Mouse (Mus musculus) brain, adult 2 months (tissue): Measurements from ENCODE around the gene Prr23a2.

Experiments used
- DNase-seq: peaks from one replicate; pipeline ENCODE4 v3.0.0; 2011; ENCODE audit warnings: low read depth, low spot score

The Prr23a2 gene

DNA sequence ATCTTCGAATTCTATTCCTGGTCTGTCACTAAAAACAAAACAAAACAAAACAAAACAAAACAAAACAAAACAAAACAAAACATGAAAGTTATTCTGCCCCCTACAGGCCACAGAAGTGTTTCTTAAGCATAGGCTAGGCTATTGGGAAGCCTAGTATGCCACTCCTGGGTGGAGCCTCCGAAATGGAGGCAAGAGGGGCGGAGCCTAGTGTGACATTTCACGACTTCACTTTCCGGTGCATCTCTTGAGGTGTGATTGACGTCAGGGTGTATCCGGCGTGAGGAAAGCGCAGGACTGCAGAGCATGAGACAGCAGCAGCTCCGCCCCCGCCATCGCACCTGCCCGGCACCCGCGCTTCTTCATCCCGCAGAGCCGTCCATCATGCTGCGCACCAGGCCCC lies at the start of gene Prr23a2:
Gene Prr23a2, plus strand, starts transcription at position 285 of the 400 bp plus-strand sequence.
- DNase-seq = no peak

- DNase-seq = no peak
Measured at GRCm38 (mm10) chr9:98807631-98808030, 48.7 kb upstream of the Prr23a2 start.

DNA sequence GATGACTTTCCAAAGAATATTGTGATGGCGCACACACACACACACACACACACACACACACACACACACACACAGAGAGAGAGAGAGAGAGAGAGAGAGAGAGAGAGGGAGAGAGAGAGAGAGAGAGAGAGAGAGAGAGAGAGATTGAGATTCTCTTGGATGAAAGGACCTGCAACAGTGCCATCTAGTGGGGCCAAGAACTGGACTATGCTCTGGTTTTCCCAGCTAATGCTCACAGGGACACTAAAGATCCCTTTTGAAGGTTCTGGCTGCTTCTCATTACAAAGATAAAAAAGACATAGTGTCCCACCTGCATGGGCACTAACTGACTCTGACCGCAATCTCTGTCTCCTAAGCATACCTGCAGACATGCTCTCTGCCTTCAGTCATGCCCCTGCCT lies 46.8 kb upstream of the Prr23a2 start:
- peak; percentile 69 for DNase-seq

DNA sequence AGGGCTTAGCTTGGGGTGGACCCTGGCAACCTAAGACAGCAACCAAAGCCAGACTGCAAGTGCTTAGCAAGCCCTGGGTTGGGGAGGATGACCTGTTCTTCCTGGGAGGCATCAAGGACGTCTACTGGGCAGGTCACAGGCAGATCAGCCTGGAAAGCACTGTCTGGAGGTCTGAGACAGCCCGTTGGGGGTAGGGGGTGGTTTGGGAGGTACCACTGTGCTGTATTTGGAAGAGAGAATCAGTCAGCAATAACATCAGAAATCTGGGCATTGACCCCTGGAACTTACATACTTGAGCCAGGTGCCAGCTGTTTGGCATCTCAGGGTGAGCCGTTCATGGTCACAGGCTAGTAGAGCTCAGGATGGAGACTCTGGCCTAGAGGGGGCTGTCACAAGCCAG lies 40.2 kb upstream of the Prr23a2 start:
- DNase-seq = no peak

DNA sequence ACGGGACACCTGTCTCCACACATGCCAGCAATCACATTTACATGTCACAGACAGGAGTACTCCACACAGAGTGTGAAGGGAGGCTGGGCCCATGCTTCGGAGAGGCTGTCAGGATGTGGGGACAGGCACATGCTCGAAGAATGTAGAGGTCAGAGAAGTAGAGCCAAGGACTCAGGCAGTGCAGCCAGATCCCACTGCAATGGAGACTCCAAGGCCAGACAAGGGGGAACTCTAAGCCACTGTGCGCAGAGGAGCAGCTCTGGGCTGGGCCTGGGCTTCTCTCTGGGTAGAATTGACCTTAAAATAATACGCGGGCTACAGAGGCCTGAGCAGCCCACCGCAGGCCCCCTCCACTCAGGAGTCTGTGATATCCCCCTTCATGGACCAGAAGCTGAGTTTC lies 38.7 kb upstream of the Prr23a2 start:
- DNase-seq = no peak

DNA sequence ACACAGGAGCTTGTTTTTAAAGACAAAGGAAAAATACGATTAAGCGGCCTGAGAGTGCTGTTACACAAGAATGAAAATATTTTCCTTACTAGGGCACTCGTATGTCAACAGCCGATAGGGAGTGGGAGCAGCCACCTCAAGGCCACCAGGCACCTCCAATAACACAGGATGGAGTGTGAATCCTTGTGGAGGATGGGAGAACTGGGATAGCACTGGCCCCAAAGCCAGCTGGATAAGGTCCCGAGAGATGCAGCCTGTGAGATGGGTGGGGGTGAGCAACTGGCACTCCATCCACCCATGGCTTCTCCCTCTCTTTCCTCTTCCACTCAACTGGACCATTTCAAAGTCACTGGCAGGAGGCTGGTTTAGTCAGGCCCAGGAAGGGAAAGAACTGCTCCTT lies 37.3 kb upstream of the Prr23a2 start:
- DNase-seq = no peak

GRCm38 (mm10) chr9:98819481-98819880 lies 36.8 kb upstream of the Prr23a2 start:
- DNase-seq = no peak

GRCm38 (mm10) chr9:98820461-98820860 lies 35.8 kb upstream of the Prr23a2 start:
- no peak for DNase-seq

DNA sequence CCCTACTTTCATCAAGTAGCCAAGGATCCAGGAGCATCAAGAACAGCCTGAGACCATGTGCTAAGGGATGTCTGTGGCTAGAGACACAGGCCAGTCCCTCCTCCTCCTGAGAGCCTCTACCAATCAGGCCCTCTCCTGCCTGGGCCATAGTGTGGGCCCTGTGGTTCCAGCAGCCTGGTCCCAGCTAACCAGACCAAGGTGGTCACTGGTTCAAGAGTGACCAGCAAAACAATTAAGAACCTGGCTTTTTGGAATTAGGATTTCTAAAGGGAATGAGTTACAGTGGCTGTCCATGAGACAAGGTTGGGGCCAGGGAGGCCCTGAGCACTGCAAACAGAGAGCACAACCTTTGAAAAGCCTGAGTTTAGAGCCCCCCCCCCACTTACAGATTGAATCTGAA lies 35.2 kb upstream of the Prr23a2 start:
- no peak for DNase-seq

- DNase-seq = no peak
Measured at GRCm38 (mm10) chr9:98823805-98824204, 32.5 kb upstream of the Prr23a2 start.

- DNase-seq = no peak
Measured at GRCm38 (mm10) chr9:98829508-98829907, 26.8 kb upstream of the Prr23a2 start.

DNA sequence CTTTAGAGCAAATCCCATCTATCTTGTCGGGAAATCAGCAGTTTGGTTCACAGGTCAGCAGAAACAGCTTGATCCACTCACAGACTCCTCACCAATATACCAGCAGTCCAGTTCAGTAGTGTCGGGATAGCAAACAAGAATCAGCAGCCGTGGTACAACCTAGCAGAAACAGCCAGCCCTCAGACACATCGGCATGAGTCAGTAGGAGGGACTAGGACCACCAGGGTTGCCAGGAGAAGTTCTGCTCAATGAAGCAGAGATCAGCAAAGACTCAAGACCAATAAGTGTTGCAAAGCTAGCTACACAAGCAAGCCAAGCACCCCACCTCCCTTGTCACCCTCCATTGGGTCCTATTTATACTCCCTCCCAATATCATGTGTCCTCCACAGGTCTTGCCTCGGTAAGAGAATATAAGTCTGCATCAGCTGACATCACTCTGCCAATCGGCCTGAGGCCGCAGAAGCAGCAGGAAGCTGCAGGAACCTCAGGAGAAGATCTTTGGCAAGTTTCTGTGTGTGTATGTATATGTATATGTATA lies 18.7 kb upstream of the Prr23a2 start:
- no peak for DNase-seq

DNA sequence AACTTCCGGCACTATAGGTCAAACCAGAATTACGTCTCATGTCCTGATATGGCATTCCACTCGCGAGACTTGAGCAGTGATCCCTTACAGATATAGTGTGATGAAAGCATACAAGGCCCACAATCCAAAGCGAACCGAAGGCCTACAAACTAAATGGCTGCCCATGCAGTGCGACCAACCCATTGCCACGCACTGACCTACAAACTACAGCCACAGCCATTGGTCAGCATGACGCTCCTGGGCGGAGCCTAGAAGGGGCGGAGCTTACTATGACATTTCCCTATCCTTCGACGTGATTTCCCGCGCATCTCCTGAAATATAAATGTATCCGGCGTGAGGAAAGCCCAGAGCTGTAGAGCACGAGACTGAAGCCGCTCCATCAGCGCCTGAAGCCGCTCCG lies 14.2 kb upstream of the Prr23a2 start, which contains the start of gene Prr23a1:
Gene Prr23a1, plus strand, starts transcription at position 387 of the 400 bp plus-strand sequence.
- DNase-seq = no peak

DNA sequence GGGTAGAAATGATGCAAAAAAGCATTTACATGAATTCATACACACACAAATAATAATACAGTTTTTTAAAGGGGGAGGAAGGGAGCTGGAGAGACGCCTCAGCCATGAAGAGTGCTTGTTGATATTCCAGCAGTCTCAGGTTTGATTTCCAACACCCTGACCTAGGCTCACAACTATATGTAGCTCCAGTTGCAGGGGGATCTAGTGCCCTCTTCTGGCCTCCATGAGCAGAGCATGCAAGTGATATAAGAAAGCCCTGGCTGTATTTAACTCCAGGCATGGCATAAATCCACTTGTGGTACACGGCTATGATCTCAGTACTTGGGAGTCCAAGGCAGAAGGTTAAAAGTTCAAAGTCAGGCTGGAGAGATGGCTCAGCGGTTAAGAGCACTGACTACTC lies 7.2 kb downstream of the Prr23a2 start:
- DNase-seq = peak; percentile 7

DNA sequence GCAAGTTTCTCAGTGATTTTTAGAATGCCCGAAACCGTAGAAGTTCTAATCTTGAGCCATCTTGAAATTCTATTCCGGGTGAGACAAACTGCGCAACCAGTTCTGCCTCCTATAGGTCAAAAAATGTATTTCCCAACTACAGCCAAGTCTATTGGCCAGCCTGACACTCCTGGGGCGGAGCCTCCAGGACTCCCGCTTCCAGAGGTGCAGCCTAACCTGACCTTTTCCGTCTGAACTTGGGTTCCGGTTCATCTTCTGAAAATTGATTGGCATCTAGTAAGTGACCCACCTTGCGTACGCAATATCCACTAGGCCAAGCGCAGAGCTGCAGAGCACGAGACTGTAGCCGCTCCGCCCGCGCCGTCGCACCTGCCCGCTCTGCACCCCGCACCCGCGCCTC lies 8.3 kb downstream of the Prr23a2 start, which contains the start of gene Prr23a3:
Gene Prr23a3, plus strand, starts transcription at position 197 of the 400 bp plus-strand sequence.
- no peak for DNase-seq

GRCm38 (mm10) chr9:98901486-98901885 lies 45.2 kb downstream of the Prr23a2 start:
- no peak for DNase-seq

DNA sequence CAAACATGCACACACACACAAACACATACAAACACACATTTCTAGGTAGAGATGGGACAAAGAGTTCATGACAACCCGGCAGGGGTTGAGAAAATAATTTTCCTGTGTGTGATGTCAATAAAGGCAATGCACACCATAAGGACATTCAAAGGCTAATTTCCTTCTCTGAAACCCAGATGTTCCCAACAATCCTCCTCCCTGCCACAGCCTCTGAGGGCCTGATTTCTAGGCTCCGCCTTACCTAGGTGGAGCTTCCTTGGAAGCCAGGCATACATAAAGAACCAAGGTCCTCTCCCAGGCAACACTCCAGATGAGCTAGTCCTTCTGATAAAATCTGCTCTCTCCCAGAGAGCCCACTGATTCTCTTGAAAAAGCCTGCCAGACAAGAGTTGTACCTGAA lies 46.5 kb downstream of the Prr23a2 start, which contains the start of gene 7420426K07Rik:
Gene 7420426K07Rik, plus strand, starts transcription at position 301 of the 400 bp plus-strand sequence.
- no peak for DNase-seq
